Mouse (Mus musculus): ENCODE measurements around the gene Gstt4.
A peak's percentile ranks its signal among the peaks of the same experiment; 100 is the strongest.

Gstt4 gene

GRCm38 (mm10) chr10:75835761-75836531 is 13.6 kb upstream of the Gstt4 start:
- peak; percentile 89 for DNase-seq (ENCODE audit: low spot score)

GRCm38 (mm10) chr10:75835307-75835706 is 13.0 kb upstream of the Gstt4 start:
- DNase-seq (ENCODE audit: low spot score) = peak; percentile 87

- no peak for DNase-seq (ENCODE audit: low spot score)
Observed at GRCm38 (mm10) chr10:75834721-75835120, 12.4 kb upstream of the Gstt4 start.

GRCm38 (mm10) chr10:75834250-75834649 is 11.9 kb upstream of the Gstt4 start:
- no peak for DNase-seq (ENCODE audit: low spot score)

GRCm38 (mm10) chr10:75833456-75834080 is 11.2 kb upstream of the Gstt4 start:
- DNase-seq (ENCODE audit: low spot score) = no peak

GRCm38 (mm10) chr10:75832272-75832895 is 10.0 kb upstream of the Gstt4 start:
- DNase-seq (ENCODE audit: low spot score) = peak; percentile 84

- DNase-seq (ENCODE audit: low spot score) = peak; percentile 59
Observed at GRCm38 (mm10) chr10:75830275-75830670, 7.9 kb upstream of the Gstt4 start.

GRCm38 (mm10) chr10:75829529-75830274 is 7.4 kb upstream of the Gstt4 start:
- DNase-seq (ENCODE audit: low spot score) = no peak

GRCm38 (mm10) chr10:75828500-75828931 is 6.2 kb upstream of the Gstt4 start:
- DNase-seq (ENCODE audit: low spot score) = peak; percentile 99

- peak; percentile 81 for DNase-seq (ENCODE audit: low spot score)
Observed at GRCm38 (mm10) chr10:75827668-75828360, 5.5 kb upstream of the Gstt4 start.

- DNase-seq (ENCODE audit: low spot score) = no peak
Observed at GRCm38 (mm10) chr10:75824530-75824929, 2.2 kb upstream of the Gstt4 start.

- no peak for DNase-seq (ENCODE audit: low spot score)
Observed at GRCm38 (mm10) chr10:75823782-75824181, 1.4 kb upstream of the Gstt4 start.

GRCm38 (mm10) chr10:75819882-75820281 is 2.5 kb downstream of the Gstt4 start:
- no peak for DNase-seq (ENCODE audit: low spot score)

GRCm38 (mm10) chr10:75818641-75819040 is 3.7 kb downstream of the Gstt4 start:
- DNase-seq (ENCODE audit: low spot score) = no peak

GRCm38 (mm10) chr10:75804217-75804616 is 18.1 kb downstream of the Gstt4 start:
- DNase-seq (ENCODE audit: low spot score) = no peak

GRCm38 (mm10) chr10:75798176-75798696 is 24.1 kb downstream of the Gstt4 start, which contains the start of gene Gstt1:
Gene Gstt1 (minus strand): TSS chr10:75798584.
- no peak for DNase-seq (ENCODE audit: low spot score)

- DNase-seq (ENCODE audit: low spot score) = peak; percentile 66
Observed at GRCm38 (mm10) chr10:75797619-75798175, 24.6 kb downstream of the Gstt4 start.

- no peak for DNase-seq (ENCODE audit: low spot score)
Observed at GRCm38 (mm10) chr10:75796731-75797516, 25.4 kb downstream of the Gstt4 start.

- DNase-seq (ENCODE audit: low spot score) = peak; percentile 70
Observed at GRCm38 (mm10) chr10:75794880-75795279, 27.5 kb downstream of the Gstt4 start.

GRCm38 (mm10) chr10:75790773-75791172 is 31.6 kb downstream of the Gstt4 start:
- DNase-seq (ENCODE audit: low spot score) = peak; percentile 50
